Mouse (Mus musculus) E14TG2a.4 (cell line): ENCODE results near the gene A730061H03Rik.

Source experiments
- CTCF ChIP-seq: conservative IDR thresholded peaks from 2 replicates; pipeline ENCODE4 v1.5.1; 2014; ENCODE audit warnings: low read length
- NANOG ChIP-seq: IDR thresholded peaks from 2 replicates; pipeline ENCODE4 v1.6.1; 2014; ENCODE audit warnings: borderline replicate concordance, low read length, mixed read lengths
- POU5F1 ChIP-seq: IDR thresholded peaks from 2 replicates; pipeline ENCODE4 v1.6.1; 2014; ENCODE audit warnings: low read length, borderline replicate concordance

DNA sequence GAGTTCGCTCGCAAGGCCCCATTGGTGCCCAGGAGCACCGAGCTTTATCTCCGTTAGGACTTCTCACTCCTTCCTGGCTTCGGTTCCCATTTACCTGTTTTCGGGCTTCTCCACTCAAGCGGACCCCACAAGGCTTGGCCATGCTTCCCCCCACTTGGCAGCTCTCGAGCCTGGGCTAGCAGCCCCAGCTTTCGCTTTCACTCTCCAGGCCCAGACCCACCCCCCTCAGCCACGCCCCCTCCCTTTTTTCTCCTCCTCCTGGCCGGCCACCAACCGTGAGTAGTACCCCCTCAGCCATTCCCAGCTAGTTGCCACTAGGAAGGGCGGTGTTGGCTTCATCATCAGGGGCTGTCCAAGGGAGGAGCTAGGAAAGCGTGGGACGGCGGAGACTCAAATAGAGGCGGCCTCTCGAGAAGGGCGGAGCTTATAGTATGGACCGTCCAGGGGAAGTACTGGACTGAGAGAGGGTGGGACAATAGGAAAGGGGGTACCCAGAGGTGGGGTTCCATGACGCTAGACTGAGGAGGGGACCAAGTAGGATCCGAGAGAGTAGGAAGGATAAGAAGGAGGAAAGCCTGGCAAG, 30.6 kb upstream of the A730061H03Rik start, which contains the start of gene Psme2:
- TF ChIP-seq CTCF = no peak
- TF ChIP-seq NANOG = no peak
- no peak for TF ChIP-seq POU5F1
